Mouse (Mus musculus) cerebellum, adult 9-11 months (tissue): ENCODE data around the gene Qdpr.
A peak's percentile ranks its signal among the peaks of the same experiment; 100 is the strongest.
"Not testable (repeated sequence)": the region's sequence is repeated elsewhere in the genome, so short reads cannot be mapped to it uniquely, and the experiment has no call there.

Experiments used
- DNase-seq: peaks from one replicate; pipeline ENCODE4 v3.0.0; 2022

The Qdpr gene

GRCm38 (mm10) chr5:45449206-45449605 lies 830 bp downstream of the Qdpr start:
- peak; percentile 16 for DNase-seq

GRCm38 (mm10) chr5:45448676-45449075 lies 1.4 kb downstream of the Qdpr start:
- DNase-seq: peak; percentile 43

DNA sequence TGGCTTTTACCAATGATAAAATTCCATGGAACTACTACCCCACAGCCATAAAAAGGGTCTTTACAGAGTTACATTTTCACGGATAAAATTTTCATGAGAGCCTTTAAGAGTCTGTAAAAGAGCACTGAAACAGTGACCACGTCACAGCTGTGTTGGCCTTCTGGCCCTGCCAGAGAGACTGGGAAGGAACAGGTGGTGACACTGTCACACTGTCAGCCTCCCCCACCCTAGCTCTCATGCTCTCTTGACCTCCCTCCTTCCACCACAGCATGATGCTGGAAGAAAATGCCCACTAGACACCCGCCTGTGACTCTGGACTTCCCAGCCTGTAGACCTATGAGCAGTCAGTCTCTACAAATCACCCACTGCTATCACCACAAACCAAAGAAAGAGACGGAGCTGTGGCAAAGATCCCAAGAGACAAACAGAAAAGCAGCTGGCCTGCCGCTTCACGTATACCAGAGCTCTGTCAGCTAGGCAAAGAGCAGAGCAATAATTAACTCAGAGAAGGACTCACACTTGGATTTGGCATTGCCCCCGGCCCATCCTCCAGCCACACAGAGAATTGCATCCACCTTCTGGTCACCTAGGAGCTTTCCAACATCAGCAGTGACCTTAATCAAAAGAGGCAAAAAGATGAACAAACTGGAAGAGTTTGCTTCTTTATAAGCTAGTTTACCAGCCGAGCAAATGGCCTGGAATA lies 5.8 kb downstream of the Qdpr start:
- DNase-seq: no peak

GRCm38 (mm10) chr5:45441745-45442144 lies 8.3 kb downstream of the Qdpr start:
- no peak for DNase-seq

DNA sequence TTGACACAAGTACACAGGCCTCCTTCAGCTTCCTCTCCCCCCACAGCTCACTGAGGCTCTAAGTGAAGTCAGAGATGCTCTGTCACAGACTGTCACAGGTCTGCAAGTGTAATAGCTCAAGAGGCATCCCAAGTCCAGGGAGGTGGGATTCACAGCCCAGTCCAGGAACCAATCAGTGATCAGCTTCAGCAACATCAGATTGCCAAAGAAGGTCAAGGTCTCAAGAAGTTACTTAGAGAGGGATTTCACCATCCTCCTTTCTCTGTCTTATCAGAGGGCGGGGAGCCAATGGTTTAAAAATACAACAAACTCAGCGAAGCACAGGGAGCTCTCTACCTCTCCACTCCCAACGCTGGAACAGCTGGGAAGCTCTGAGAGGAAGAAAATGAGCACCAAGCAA lies 8.9 kb downstream of the Qdpr start:
- no peak for DNase-seq

DNA sequence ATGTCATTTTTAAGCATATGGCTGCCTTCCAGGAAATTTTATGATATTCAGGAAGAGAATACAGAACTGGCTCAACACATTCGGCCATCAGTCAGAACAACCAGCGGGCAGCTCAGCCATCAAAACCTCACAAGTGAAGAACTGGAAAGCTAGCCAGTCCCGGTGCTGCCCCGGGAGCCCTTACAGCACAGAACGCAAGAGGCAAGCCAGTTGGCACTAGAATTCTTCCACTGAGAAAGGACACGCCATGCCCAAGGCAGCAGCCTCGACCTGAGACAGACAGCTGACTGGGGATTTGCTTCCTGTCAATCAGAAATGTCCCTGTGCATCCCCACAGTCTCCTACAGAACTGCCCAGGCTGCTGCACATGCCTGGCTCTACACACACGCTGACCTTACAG lies 11.7 kb downstream of the Qdpr start:
- peak; percentile 12 for DNase-seq

DNA sequence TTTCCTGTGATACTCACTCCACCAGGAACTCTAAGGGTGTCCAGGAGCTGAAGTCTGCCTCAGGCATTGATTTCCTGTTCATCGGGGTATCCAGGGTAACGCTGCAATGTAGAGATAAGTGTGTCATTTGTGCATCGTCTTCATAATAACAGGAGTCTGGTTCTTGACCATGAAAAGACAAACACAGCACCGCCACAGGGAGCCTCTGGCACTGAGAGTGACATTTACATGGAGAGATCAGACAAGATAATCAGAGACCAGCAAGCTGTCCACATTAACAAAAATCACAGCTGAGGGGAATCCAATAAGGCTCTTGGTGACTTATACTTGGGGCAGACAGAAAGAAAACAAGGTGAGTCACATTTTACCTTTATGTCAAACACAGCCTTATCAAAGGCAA lies 12.2 kb downstream of the Qdpr start:
- no peak for DNase-seq

DNA sequence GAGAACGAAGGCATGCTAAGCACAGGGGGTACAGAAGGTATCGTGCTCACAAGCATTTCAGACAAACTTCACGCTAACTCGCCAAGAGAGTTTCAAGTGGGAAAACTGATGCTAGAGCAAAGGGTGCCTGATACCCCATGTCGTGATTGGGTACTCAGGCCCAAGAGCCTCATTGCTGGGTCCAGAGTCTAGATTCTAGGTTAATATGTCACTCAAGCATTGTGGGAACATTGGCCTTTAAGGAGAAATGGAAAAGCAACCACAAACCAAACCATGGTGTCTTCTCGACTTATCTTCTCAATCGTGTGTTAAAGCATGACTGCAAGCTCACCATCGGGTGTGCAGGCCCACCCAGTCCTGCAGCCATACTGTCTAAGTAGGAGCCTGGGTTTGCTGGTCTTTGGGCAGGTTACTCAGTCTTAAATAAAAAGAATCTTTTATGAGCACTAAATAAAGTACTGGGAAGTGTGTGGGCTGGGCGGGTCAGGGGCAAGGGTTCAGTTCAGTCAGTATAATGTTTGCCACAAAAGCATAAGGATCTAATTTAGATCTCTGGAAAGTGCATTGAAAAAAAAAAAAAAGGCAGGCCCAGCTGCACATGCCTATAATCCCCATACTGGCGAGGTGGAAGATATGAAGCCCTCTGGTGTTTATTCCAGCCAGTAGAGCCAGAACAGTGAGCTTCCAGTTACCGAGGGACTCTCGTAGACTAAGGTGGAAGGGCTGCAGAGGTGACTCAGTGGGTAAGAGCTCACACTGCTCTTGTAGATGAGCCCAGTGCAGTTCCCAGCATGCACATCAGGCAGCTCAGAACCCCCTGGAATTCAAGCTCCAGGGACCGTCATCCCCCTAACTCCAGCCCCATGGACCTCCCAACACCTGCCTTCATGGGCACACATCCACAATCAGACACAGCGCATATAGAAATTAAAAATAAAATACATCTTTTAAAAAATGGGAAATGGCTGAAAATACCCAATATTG lies 13.8 kb downstream of the Qdpr start:
- no peak for DNase-seq

GRCm38 (mm10) chr5:45427891-45428290 lies 22.1 kb downstream of the Qdpr start:
- no peak for DNase-seq

GRCm38 (mm10) chr5:45426416-45427034 lies 23.5 kb downstream of the Qdpr start:
- no peak for DNase-seq

- not testable (repeated sequence) for DNase-seq
Observed at GRCm38 (mm10) chr5:45425771-45426170, 24.3 kb downstream of the Qdpr start.

DNA sequence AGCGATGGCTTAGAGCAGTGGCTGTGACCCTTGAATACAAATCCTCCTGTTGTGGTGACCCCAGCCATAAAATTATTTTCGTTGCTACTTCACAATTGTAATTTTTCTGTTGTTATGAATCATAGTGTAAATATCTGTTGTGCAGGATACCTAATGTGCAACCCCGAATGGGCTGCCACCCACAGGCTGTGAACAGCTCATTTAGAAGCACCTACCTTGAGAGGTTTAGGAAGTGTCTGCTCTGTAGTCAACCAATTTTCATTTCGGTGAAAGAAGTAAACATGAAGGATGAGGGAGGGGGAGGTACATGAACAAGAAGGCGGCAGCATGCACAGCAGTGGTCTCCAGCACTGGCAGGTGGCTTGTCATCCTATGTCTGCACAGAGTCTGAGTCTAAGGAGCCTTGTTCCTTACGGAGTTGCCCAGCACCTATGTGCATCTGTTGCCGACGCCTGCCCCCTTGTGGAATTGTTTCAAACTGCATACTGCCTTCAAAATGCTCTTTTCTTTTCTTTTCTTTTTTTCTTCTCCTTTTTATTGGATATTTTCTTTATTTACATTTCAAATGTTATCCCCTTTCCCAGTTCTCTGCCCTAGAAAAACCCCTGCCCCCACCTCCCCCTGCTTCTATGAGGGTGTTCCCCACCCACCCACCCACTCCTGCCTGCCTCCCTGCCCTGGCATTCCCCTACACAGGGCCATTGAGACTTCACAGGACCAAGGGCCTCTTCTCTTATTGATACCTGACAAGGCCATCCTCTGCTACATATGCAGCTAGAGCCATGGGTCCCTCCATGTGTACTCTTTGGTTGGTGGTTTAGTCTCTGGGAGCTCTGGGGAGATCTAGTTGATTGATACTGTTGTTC lies 25.8 kb downstream of the Qdpr start:
- no peak for DNase-seq

GRCm38 (mm10) chr5:45421881-45422844 lies 27.9 kb downstream of the Qdpr start:
- no peak for DNase-seq

DNA sequence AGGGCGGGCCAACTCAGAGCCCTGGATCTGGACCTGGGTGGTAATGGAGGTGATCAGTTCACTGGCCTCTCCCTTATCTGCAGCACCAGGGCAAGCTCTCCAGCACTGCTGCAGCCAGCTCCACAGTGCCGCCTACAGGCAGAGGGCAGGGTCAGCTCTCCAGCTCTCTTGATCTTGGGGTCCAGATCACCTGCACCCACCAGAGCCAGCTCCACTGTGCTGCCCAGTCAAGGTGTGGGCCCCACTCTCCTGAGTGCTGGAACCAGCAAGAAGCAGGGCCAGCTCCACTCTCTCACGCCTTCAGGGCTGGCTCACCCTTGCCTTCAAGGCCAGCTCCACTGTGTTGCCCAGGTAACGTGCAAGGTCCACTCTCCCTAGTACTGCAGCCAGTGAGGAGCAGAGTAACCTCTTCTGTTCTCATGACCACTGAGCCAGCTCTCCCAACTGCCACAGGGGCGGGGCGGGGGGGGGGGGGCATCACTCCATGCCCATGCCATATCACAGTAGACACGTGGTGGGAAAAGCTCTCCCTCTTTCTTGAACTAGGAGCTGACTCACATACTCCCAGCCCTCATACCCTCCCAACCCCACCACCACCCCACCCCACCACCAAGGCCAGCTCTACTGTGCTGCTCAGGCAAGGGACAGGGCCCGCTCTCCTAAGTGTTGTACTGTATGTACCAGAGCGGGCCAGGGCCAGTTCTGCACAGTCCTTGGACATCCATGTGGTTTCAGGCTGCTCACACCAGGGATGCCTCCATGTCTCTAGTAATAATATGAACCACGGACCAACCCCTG lies 30.0 kb downstream of the Qdpr start:
- no peak for DNase-seq

- DNase-seq: no peak
Observed at GRCm38 (mm10) chr5:45417859-45418443, 32.1 kb downstream of the Qdpr start.

DNA sequence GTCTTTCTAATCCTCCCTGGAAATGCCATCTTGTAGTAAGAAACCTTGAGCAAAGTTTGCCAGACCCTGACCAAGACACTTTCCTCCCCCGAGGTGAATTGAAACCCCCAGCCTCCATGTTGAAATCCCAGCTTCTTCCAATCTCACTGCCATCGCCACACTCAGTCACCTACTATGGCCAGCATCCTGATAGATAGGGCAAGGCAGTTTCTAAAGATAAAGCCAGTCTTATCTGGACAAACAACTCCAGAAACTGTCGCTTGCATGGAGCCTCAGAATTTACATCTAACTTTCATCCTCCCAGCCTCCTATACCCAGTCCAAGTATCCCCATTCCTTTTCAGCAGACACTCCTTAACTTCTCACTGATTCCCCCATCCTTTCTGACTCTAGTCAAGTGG lies 33.6 kb downstream of the Qdpr start:
- no peak for DNase-seq

- no peak for DNase-seq
Observed at GRCm38 (mm10) chr5:45406129-45406528, 43.9 kb downstream of the Qdpr start.

DNA sequence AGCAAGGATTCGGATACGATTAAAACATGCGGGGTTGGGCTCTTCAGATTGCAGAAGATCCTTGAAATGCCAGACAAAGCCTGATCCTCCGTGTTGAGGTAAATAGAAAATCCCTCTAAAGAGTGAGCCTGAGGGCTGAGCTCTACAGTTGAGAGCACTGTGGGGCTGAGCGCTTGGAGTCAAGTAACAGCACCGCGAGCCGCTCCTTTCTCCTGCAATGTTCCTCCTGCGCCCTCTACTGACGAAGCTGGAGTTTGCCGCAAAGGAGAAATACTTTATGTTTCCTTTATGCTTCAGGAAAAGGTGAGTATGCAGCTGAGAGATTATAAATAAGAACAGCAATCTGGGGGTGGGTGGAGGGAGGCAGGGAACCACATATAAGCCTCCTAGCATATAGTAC lies 47.4 kb downstream of the Qdpr start:
- DNase-seq: peak; percentile 37

GRCm38 (mm10) chr5:45384034-45384812 lies 65.8 kb downstream of the Qdpr start:
- no peak for DNase-seq
